In the genomic region with DNA sequence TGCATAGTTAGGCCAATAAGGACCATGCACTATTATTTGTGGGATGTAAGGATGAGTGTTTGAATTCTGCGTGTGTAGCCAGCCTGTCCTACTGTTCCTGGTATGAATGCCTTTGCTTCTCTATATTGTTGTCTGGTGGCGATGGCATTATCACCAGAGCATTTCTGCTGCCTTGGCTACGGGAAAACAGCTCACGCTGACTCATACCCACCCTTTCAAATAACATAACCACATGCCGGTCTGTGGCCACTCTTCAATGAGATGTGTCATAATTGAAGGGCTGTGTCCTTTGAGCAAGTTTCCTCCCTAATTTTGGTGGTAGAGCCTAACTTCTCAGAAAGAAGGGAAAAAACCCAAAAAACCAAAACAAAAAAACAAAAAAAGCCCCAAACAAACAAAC, we compare ENCODE assay signal across 15 mouse cellular contexts. TPM values are rescaled to one million over a fixed set of nuclear protein-coding genes. Genes with fewer than 3 reads are reported as not detected.
DNase-seq lines count a peak whose midpoint lies in the region; ATAC-seq and TF ChIP-seq lines count a peak whose summit lies in the region.
"Had no signal": no experiment of that assay in that cellular context is flagged by ENCODE, and none has a peak within 500 bp of the region (broad histone marks: within the 10 kb centered on the region; RNA-seq: fewer than 3 reads in every experiment).

No protein-coding gene starts in this region.

- H3K9ac ChIP-seq in liver, embryonic 13.5 days = no peak overlapping the region
- H3K9ac ChIP-seq in forebrain, postnatal 0 days = no peak overlapping the region
- H3K9ac ChIP-seq: embryonic facial prominence, embryonic 12.5 days; forebrain, embryonic 15.5 days had no signal

- peak; percentile 64 for DNase-seq in 3134 (ENCODE audit: extremely low read depth, insufficient read length, low spot score)
- DNase-seq in CD4-positive, CD25-positive, alpha-beta regulatory T cell, adult 2 months (ENCODE audit: low read depth, low spot score) = peak; percentile 62
- DNase-seq in adrenal gland, postnatal 36 days = peak; percentile 56 to 67
- peak; percentile 38 for DNase-seq in liver, embryonic 13.5 days
- DNase-seq in forebrain, postnatal 0 days = no peak
- DNase-seq in spleen, postnatal 4 days (ENCODE audit: low spot score in 2 of 2) = no peak
- no peak for DNase-seq in left cerebral cortex, adult 18-20 months (ENCODE audit: low spot score in 2 of 2)
- DNase-seq in gastrocnemius, postnatal 25 days = no peak
- DNase-seq: heart, postnatal 10 days; kidney, adult 11 months; thymus, postnatal 25 days had no signal

- H3K9me3 ChIP-seq in liver, embryonic 13.5 days (replicated peaks) = no peaks in the 10 kb centered on the region
- no peaks in the 10 kb centered on the region for H3K9me3 ChIP-seq in forebrain, postnatal 0 days (ENCODE audit: low read length)
- H3K9me3 ChIP-seq: embryonic facial prominence, embryonic 12.5 days; forebrain, embryonic 15.5 days had no signal

- peak overlapping the region; percentile 74 for H3K27ac ChIP-seq in liver, embryonic 13.5 days
- H3K27ac ChIP-seq in forebrain, postnatal 0 days (ENCODE audit: low read depth, low read length) = no peak overlapping the region
- H3K27ac ChIP-seq: embryonic facial prominence, embryonic 12.5 days; forebrain, embryonic 15.5 days had no signal

- TF ChIP-seq CTCF in forebrain, postnatal 0 days (IDR thresholded peaks at IDR 0.05; ENCODE audit: low read depth) = no peak

- ATAC-seq in liver, embryonic 13.5 days (ENCODE audit: low read depth) = 0 out of 2 replicates have a peak, but pooled peaks have one; percentile 13
- no peak for ATAC-seq in forebrain, postnatal 0 days
- ATAC-seq: forebrain, embryonic 15.5 days had no signal

- no peaks in the 10 kb centered on the region for H3K36me3 ChIP-seq in liver, embryonic 13.5 days
- no peaks in the 10 kb centered on the region for H3K36me3 ChIP-seq in forebrain, postnatal 0 days (ENCODE audit: insufficient read depth)
- H3K36me3 ChIP-seq: embryonic facial prominence, embryonic 12.5 days; forebrain, embryonic 15.5 days had no signal

- H3K27me3 ChIP-seq in liver, embryonic 13.5 days = no peaks in the 10 kb centered on the region
- no peaks in the 10 kb centered on the region for H3K27me3 ChIP-seq in forebrain, postnatal 0 days (ENCODE audit: insufficient read depth, low read length)

- H3K4me1 ChIP-seq in liver, embryonic 13.5 days (replicated peaks) = peaks cover 61% of the 10 kb centered on the region
- H3K4me1 ChIP-seq in forebrain, postnatal 0 days (ENCODE audit: insufficient read depth) = no peaks in the 10 kb centered on the region
- H3K4me1 ChIP-seq: embryonic facial prominence, embryonic 12.5 days had no signal

- H3K4me2 ChIP-seq in liver, embryonic 13.5 days = no peak overlapping the region
- no peak overlapping the region for H3K4me2 ChIP-seq in forebrain, postnatal 0 days (ENCODE audit: low read depth)
- H3K4me2 ChIP-seq: embryonic facial prominence, embryonic 12.5 days; forebrain, embryonic 15.5 days had no signal

- H3K4me3 ChIP-seq in liver, embryonic 13.5 days (replicated peaks) = no peak overlapping the region
- H3K4me3 ChIP-seq in forebrain, postnatal 0 days (ENCODE audit: low read depth, low read length) = no peak overlapping the region
- H3K4me3 ChIP-seq: embryonic facial prominence, embryonic 12.5 days; forebrain, embryonic 15.5 days had no signal

- WGBS in liver, embryonic 13.5 days (ENCODE audit: insufficient replicate concordance) = 32% methylated on average over 5 of the region's 5 CpGs
- 48% methylated on average over 5 of the region's 5 CpGs for WGBS in forebrain, postnatal 0 days

RNA-seq across cellular contexts. Expression of a gene that starts 42.7 kb away (rescaled TPM):
- total RNA-seq in adrenal gland, postnatal 36 days (2021) = 1 to 10 TPM; 5.8 to 9.6 TPM
- polyA plus RNA-seq in liver, embryonic 13.5 days (2015; fragmentation: Nextera tagmentation; extraction: Ambion mirVana) = 18.6 and 21.4 TPM in 2 replicates
- 68.9 and 78.2 TPM in 2 replicates for total RNA-seq in forebrain, postnatal 0 days (2014; rRNA removed)
- 27.3 and 41.6 TPM in 2 replicates for polyA plus RNA-seq in forebrain, postnatal 0 days (2015; fragmentation: Nextera tagmentation; extraction: Ambion mirVana)
- total RNA-seq in left cerebral cortex, adult 18-20 months (2021) = 100 to 1,000 TPM; 120 to 139 TPM
- total RNA-seq in gastrocnemius, postnatal 25 days (2021) = 1 to 10 TPM in 1 of 2 experiments, under 1 TPM in 1; 0.88 to 1.4 TPM

RNA-seq across cellular contexts. Expression of a gene that starts 51.4 kb away (rescaled TPM):
- total RNA-seq in adrenal gland, postnatal 36 days (2021) = not detected
- polyA plus RNA-seq in liver, embryonic 13.5 days (2015; fragmentation: Nextera tagmentation; extraction: Ambion mirVana) = not detected in 2 replicates
- total RNA-seq in forebrain, postnatal 0 days (2014; rRNA removed) = not detected in 2 replicates
- 0.07 TPM in 1 of 2 replicates, not detected in the other for polyA plus RNA-seq in forebrain, postnatal 0 days (2015; fragmentation: Nextera tagmentation; extraction: Ambion mirVana)
- total RNA-seq in left cerebral cortex, adult 18-20 months (2021) = not detected
- total RNA-seq in gastrocnemius, postnatal 25 days (2021) = not detected
- total RNA-seq: gastrocnemius, postnatal 4 days; heart, postnatal 10 days had no signal
- polyA plus RNA-seq: neural tube, embryonic 11.5 days had no signal

Comparison
In these comparisons a context has a peak if more than half of its experiments do, and no peak if none do; other contexts are left out.
1. DNase-seq: peak in 3134 (single experiment), CD4-positive, CD25-positive, alpha-beta regulatory T cell, adult 2 months (single experiment), adrenal gland, postnatal 36 days (2 of 2) and liver, embryonic 13.5 days (single experiment); none in forebrain, postnatal 0 days (single experiment), spleen, postnatal 4 days (0 of 2), left cerebral cortex, adult 18-20 months (0 of 2) and gastrocnemius, postnatal 25 days (single experiment).